Mouse (Mus musculus): ENCODE measurements around the gene Zfp974. TPM values are rescaled to one million over a fixed set of nuclear protein-coding genes. Genes with fewer than 3 reads are reported as not detected.

Gene Zfp974
- total RNA-seq (2023), result 10.8 TPM

GRCm38 (mm10) chr7:27928818-27929695, at the start of gene Zfp974:
TSS of gene Zfp974 (minus strand) at chr7:27929460.

Other genes starting within 250 kb of the Zfp974 start
- gene Zfp607b, start 240.1 kb downstream of the Zfp974 start, total RNA-seq (2023), result 1.9 TPM
- 11.5 TPM for gene Zfp60, start 198.1 kb downstream of the Zfp974 start, total RNA-seq (2023)
- gene Zfp626, start 122.3 kb downstream of the Zfp974 start, total RNA-seq (2023), result 12.7 TPM
- 4.7 TPM for gene Zfp59, start 90.9 kb downstream of the Zfp974 start, total RNA-seq (2023)
- 17.0 TPM for gene Zfp607a, start 71.9 kb downstream of the Zfp974 start, total RNA-seq (2023)
- gene Zfp780b, start 49.7 kb upstream of the Zfp974 start, total RNA-seq (2023), result 11.5 TPM
- 10.7 TPM for gene Zfp850, start 84.7 kb upstream of the Zfp974 start, total RNA-seq (2023)
- 98.5 TPM for gene Psmc4, start 120.6 kb upstream of the Zfp974 start, total RNA-seq (2023)
- not detected for gene Fcgbp, start 141.8 kb upstream of the Zfp974 start, total RNA-seq (2023)
- not detected for gene 9530053A07Rik, start 200.0 kb upstream of the Zfp974 start, total RNA-seq (2023)
- gene Fbl, start 240.2 kb upstream of the Zfp974 start, total RNA-seq (2023), result 194 TPM

Data from CD8-positive naive resting alpha-beta T cell, adult 57 days (primary cell).